Comparison of ENCODE assay signal across 10 mouse cellular contexts in genomic region chr10:5480552-5481550, GRCm38 (mm10).
A peak's percentile ranks its signal among the peaks of the same experiment; 100 is the strongest.
DNase-seq lines count a peak whose midpoint lies in the region; ATAC-seq lines count a peak whose summit lies in the region.
"Had no signal": no experiment of that assay in that cellular context is flagged by ENCODE, and none has a peak within 500 bp of the region (broad histone marks: within the 10 kb centered on the region; RNA-seq: fewer than 3 reads in every experiment).

No protein-coding gene starts in this region.

- no peak overlapping the region for H3K9ac ChIP-seq in kidney, embryonic 14.5 days (ENCODE audit: low read depth, low read length)
- H3K9ac ChIP-seq: neural tube, embryonic 12.5 days had no signal

- no peaks in the 10 kb centered on the region for H3K4me1 ChIP-seq in kidney, embryonic 14.5 days (ENCODE audit: control insufficient read depth, insufficient read depth, low read length)
- H3K4me1 ChIP-seq: heart, embryonic 10.5 days; neural tube, embryonic 12.5 days had no signal

- WGBS in kidney, embryonic 14.5 days: 74% methylated on average over 9 of the region's 9 CpGs

- H3K27ac ChIP-seq in kidney, embryonic 14.5 days (ENCODE audit: low read depth, low read length): no peak overlapping the region
- H3K27ac ChIP-seq: heart, embryonic 10.5 days; macrophage; neural tube, embryonic 12.5 days had no signal

- H3K36me3 ChIP-seq in kidney, embryonic 14.5 days (ENCODE audit: control insufficient read depth, insufficient read depth, low read length): no peaks in the 10 kb centered on the region
- H3K36me3 ChIP-seq: heart, embryonic 10.5 days; neural tube, embryonic 12.5 days had no signal

- DNase-seq in kidney, adult 11 months: peak; percentile 6
- peak; percentile 74 for DNase-seq in 416B (ENCODE audit: low read depth)
- DNase-seq in B cell, adult 2 months: peak; percentile 19 to 29
- DNase-seq in kidney, adult 9 months: peak; percentile 39
- DNase-seq in embryo, embryonic 9.5 days (ENCODE audit: extremely low spot score): no peak
- no peak for DNase-seq in layer of hippocampus, adult 11-12 months (ENCODE audit: low spot score)

- H3K4me3 ChIP-seq in kidney, embryonic 14.5 days (ENCODE audit: low read length): no peak overlapping the region
- H3K4me3 ChIP-seq: heart, embryonic 10.5 days; neural tube, embryonic 12.5 days had no signal

- no peak overlapping the region for H3K4me2 ChIP-seq in kidney, embryonic 14.5 days (replicated peaks; ENCODE audit: low read depth, low read length)
- H3K4me2 ChIP-seq: neural tube, embryonic 12.5 days had no signal

- no peaks in the 10 kb centered on the region for H3K27me3 ChIP-seq in kidney, embryonic 14.5 days (ENCODE audit: control insufficient read depth, insufficient read depth, low read length)
- H3K27me3 ChIP-seq: neural tube, embryonic 12.5 days had no signal

- H3K9me3 ChIP-seq in kidney, embryonic 14.5 days (ENCODE audit: control insufficient read depth, low read length): no peaks in the 10 kb centered on the region
- H3K9me3 ChIP-seq: heart, embryonic 10.5 days; neural tube, embryonic 12.5 days had no signal

- ATAC-seq in kidney, embryonic 14.5 days (ENCODE audit: low FRiP score, low TSS enrichment): no peak

Comparison
In these comparisons a context has a peak if more than half of its experiments do, and no peak if none do; other contexts are left out.
1. DNase-seq: peak in kidney, adult 11 months (single experiment), 416B (single experiment), B cell, adult 2 months (2 of 2) and kidney, adult 9 months (single experiment); none in embryo, embryonic 9.5 days (single experiment) and layer of hippocampus, adult 11-12 months (single experiment).